Mouse (Mus musculus): ENCODE measurements around the gene Mlst8.

The Mlst8 gene

GRCm38 (mm10) chr17:24488662-24489264 lies 9.9 kb upstream of the Mlst8 start:
- DNase-seq = peak; percentile 63

- peak; percentile 43 for DNase-seq
Observed at GRCm38 (mm10) chr17:24488186-24488661, 9.3 kb upstream of the Mlst8 start, which contains the start of gene Caskin1. TSS of gene Caskin1 (plus strand) at chr17:24488601.

- DNase-seq = peak; percentile 57
Observed at GRCm38 (mm10) chr17:24485090-24485860, 6.4 kb upstream of the Mlst8 start.

GRCm38 (mm10) chr17:24483495-24483894 lies 4.6 kb upstream of the Mlst8 start:
- DNase-seq = no peak

GRCm38 (mm10) chr17:24481027-24481815 lies 2.3 kb upstream of the Mlst8 start:
- DNase-seq = no peak

- DNase-seq = peak; percentile 33
Observed at GRCm38 (mm10) chr17:24480201-24480826, 1.4 kb upstream of the Mlst8 start.

- no peak for DNase-seq
Observed at GRCm38 (mm10) chr17:24479431-24479830, 553 bp upstream of the Mlst8 start.

- DNase-seq = peak; percentile 36
Observed at GRCm38 (mm10) chr17:24477985-24478600, 785 bp downstream of the Mlst8 start.

GRCm38 (mm10) chr17:24477053-24477984 lies 1.6 kb downstream of the Mlst8 start:
- DNase-seq = no peak

- no peak for DNase-seq
Observed at GRCm38 (mm10) chr17:24476022-24476776, 2.7 kb downstream of the Mlst8 start.

GRCm38 (mm10) chr17:24475586-24475985 lies 3.3 kb downstream of the Mlst8 start:
- no peak for DNase-seq

GRCm38 (mm10) chr17:24474557-24474956 lies 4.3 kb downstream of the Mlst8 start:
- DNase-seq = no peak

- no peak for DNase-seq
Observed at GRCm38 (mm10) chr17:24473612-24474275, 5.1 kb downstream of the Mlst8 start, which contains the start of gene Bricd5. TSS of gene Bricd5 (plus strand) at chr17:24473884.

GRCm38 (mm10) chr17:24472512-24472911 lies 6.4 kb downstream of the Mlst8 start:
- DNase-seq = peak; percentile 86

GRCm38 (mm10) chr17:24470701-24471527 lies 8.0 kb downstream of the Mlst8 start:
- DNase-seq = peak; percentile 64

- DNase-seq = peak; percentile 99
Observed at GRCm38 (mm10) chr17:24469910-24470602, 8.8 kb downstream of the Mlst8 start, which contains the start of the genes E4f1 and Pgp. TSS of gene E4f1 (minus strand) at chr17:24470313. TSS of gene Pgp (plus strand) at chr17:24470392.

GRCm38 (mm10) chr17:24469336-24469909 lies 9.5 kb downstream of the Mlst8 start:
- no peak for DNase-seq

Measured in kidney, postnatal 10 days (tissue).